Mouse (Mus musculus): ENCODE results near the gene Cacna1s.

Gene Cacna1s

DNA sequence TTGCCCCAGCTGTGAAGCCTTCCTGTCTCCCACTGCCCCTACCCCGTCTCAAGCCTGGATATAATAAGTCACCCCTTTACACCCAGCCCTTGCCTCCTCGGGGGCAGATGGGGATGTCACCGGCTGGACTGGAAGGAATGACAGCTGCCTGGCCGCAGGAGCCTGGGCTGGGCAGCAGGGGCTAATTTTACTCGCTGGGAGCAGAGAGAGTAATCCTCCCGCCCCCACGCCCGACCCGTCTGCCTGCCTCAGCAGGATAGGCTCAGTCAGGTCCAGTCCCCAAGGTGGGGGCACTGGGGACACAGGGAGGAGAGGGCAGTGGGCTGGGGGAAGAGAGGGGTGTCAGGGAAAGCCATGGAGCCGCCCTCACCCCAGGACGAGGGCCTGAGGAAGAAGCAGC is at the start of gene Cacna1s:
Gene Cacna1s, plus strand, starts transcription at position 204 of the 400 bp plus-strand sequence.
- no peak for DNase-seq (ENCODE audit: low spot score in 2 of 2)

DNA sequence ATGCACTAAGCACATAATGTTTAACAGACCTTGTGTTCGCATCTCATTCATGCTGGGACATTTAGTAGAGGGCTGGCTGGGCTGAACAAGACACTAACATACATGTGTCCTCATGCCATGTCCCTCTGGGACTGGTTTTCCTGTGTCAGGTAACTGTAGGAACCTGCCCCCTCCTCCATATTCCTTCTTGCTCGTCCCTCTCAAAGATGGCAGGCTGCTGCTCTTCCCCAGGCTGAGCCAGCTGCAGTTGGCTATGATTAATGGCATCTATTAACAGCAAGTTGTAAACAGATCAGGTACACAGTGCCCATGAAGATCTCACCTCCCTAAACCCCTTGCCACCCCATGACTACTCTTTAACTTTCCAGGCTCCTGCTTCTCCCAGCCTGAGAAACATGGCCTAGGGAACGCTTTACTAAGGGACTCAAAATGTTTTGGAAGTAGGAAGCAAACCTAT is 46.2 kb upstream of the Cacna1s start, which contains the start of gene Igfn1:
Gene Igfn1, minus strand, starts transcription at position 51 of the 457 bp plus-strand sequence.
- no peak for DNase-seq (ENCODE audit: low spot score in 2 of 2)

DNA sequence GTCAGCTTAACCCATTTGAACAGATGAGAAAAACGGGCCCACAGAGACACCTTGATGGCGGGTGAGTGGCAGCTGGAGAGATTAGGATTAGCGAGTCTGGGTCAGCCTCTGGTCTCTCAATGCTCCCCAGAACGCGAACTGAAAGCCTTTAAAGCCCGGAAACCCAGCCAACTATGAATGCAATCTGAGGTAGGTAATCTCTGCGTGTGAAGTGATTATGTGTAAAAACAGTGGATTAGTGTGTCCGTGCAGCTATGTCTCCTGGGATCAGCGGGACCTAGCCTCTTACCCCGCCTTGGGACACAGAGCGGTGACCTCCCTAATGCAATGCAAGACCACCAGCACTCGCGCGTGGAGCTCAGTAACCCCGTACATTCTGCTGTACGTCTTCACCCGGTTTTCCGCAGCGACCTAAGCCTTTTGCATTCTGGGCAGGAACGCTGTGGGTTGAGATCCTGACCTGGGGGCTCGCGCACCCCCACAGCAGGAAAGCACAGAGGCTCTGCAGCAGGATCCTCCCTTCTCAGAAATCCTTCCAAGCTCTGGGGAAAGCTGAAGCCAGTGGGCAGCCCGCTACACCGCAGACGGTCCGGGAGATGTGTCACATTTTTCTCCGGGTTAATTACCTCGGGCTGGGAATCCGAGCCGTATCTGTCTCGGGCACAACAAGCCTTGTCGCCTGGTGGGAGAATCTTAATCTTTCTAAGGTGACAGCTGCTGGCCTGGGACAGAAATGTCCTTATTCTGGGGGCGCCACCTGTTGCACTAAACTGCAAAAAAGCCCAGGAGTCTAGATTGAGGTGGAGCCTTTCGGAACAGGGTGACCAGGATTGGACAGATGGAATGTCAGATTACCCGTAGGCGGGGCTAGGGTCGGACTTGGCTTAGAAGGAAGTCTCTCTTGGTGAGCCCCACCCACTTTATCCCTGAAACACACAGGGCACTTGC is 45.1 kb upstream of the Cacna1s start, which contains the start of gene Tmem9:
Gene Tmem9, plus strand, starts transcription at position 940 of the 948 bp plus-strand sequence.
- peak; percentile 65 to 79 for DNase-seq (ENCODE audit: low spot score in 2 of 2)

DNA sequence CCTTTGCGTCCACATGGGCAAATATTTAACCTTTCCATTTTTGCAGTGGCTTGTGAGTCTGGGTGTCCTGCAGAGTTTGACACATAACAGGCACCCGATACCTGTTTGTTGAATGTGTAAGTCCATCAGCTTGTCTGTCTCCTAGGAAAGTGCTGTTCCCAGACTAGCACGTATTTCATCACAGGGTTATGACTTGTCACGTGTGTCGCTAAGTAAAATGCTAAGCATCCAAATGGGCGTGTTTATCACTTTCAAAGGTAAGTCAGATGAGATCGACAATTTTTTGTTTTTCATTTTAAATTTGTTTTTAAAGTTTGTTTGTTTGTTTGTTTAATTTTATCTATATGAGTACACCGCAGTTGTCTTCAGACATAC is 44.4 kb upstream of the Cacna1s start:
- DNase-seq (ENCODE audit: low spot score in 2 of 2) = no peak

DNA sequence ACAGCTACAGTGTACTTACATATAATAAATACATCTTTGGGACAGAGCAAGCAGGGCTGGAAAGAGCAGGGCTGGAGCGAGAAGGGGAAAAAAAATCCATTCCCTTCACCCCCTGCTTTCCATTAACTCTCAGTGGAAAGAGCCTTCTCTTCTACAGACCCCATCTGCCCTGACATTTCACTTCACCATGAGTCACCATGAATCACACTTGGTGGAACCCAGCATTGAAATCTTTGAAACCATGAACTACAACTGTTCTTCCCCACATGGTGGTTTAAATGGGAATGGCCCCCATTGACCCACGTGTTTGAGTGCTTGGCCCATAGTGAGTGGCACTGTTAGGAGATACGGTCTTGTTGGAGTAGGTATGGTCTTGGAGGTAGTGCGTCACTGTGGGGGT is 42.3 kb upstream of the Cacna1s start:
- DNase-seq (ENCODE audit: low spot score in 2 of 2) = no peak

DNA sequence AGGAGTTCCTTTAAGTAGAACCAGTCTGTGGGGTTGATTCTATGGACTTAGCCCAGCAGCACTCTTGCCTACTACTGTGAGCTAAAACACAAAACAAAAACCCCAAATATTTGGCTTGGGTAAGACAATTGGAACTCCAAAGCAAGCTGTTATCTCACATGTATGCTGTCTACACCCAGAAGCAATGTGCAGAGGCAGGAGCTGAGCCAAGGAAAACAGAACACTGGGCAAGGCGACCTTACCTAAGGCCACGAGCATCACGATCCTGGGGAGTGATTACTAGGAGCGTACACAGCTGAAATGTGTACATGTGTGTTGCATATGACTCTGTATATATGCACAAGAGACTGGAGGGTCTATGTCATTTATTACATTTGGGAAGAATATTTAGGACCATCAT is 39.0 kb upstream of the Cacna1s start:
- DNase-seq (ENCODE audit: low spot score in 2 of 2) = no peak

DNA sequence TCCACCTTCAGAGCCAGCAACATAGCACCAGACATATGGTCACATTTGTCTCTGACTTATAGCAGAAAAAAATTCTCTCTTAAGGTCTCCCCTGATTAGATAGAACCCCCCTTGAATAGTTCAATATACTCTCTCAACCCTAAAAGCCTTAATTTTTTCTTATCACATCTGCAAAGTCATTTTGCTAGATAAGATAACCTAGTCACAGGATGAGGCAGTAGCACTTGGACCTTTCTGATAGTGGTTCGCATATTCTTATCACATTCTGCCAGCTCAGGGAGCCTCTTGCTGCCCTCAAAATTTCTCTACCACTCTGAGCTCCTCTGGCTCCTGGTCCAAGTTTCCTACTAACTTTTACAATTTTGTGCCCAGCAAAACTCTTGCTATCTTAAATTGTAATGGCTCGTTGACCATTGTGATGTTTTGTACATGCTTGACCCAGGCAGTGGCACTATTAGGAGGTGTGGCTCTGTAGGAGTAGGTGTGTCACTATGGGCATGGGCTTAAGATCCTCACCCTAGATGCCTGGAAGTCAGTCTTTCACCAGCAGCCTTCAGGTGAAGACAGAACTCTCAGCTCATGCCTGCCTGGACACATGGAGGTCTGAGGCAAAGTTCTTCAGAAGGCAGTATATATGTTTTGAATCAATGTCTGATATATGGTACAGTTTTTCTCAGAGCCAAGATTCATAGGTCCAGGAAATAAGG is 37.6 kb upstream of the Cacna1s start:
- DNase-seq (ENCODE audit: low spot score in 2 of 2) = peak in 1 of 2 experiments; percentile 42

DNA sequence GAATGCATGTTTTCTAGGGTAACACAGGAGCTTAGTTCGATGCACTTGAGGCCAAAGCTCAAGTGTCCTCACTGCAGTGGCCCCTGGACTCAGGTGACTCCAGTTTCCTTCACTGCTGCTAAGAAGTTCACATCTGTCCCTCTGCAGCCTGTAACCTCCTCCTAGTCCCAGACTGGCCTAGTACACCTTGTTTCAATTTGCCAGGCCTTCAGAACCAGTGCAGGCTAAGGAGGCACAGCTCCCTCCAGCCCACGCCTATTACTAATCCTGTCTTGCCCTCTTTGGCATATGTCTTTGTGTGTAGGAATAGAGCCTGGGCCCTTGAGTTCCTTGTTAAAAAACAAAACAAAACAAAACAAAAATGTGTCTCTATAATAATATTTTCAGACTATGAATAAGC is 35.2 kb upstream of the Cacna1s start:
- DNase-seq (ENCODE audit: low spot score in 2 of 2) = peak in 1 of 2 experiments; percentile 32

DNA sequence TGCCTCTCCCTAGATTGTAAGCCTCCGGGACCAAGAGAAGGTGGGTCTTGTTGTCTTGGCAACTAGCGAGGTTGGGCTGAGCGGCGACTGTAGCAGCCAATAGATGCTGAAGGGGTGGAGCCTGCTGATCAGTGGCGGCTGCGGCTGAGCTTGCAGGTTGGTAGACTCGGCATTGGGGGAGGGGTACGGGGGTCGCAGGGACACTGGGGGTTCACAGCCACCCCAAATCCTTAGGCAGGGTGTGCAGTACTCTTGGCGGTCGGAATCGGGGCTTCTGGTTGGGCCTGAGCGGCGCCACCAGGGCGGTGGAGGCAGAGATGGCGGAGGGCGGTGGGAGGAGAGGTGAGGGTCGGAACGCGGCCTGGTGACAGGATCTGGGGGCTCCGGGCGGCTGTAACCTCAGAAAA is 34.6 kb upstream of the Cacna1s start:
- peak; percentile 82 to 92 for DNase-seq (ENCODE audit: low spot score in 2 of 2)

DNA sequence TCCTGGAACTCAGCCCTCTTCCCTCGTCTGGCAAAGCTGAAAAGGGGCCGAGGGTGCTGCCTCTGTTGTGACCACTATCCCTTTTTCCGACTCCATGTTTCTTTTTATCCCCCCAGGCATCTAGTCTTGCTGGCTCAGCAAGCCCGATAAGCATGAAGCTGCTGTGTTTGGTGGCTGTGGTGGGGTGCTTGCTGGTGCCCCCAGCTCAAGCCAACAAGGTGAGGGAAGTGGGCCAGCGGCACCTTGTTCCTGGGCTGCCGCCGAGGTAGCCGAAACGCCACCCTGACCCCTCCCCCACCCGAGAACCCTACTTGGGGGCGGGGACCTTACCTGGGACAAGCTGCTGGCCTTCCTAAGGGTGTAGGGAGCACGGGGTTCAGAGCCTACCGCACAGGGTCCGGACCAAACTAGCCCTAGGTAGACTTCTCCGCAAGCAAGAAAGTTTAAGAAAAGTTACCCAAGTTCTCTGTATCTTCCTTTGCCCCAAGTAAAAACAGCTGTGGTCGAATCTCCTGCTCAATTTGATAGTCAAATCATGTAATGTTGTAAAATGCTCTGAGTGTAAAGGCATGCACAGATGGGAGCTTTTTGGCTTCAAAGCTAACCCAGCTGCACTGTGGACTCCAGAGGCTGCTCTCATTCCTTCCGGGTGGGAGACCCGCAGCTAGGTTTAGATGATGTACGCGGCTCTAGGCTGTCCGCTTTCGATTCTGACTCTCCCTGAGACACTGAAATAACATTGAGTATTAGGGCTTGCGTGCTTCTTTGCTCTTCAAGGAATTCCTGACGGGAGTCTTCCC is 34.0 kb upstream of the Cacna1s start:
- DNase-seq (ENCODE audit: low spot score in 2 of 2) = peak; percentile 54 to 60

DNA sequence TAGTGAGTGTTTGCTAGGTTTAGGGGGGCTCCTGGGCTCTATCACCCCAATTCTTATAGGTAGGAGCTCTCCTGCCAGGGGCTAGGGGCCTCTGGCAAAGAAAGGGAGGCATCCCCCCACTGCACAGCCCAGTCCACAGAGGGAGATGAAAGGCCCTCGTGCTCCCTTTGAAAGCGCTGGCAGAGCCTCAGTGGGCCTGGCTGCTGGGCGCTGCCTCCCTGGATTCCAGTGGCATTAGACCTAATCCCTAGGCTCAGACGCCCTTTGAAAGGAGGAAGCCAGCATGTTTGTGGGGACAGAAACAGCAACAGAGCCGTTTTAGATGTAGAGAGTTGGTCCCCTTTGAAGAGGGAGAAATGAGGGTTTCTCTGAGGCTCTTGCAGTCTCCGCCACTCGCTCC is 22.3 kb upstream of the Cacna1s start:
- DNase-seq (ENCODE audit: low spot score in 2 of 2) = no peak

DNA sequence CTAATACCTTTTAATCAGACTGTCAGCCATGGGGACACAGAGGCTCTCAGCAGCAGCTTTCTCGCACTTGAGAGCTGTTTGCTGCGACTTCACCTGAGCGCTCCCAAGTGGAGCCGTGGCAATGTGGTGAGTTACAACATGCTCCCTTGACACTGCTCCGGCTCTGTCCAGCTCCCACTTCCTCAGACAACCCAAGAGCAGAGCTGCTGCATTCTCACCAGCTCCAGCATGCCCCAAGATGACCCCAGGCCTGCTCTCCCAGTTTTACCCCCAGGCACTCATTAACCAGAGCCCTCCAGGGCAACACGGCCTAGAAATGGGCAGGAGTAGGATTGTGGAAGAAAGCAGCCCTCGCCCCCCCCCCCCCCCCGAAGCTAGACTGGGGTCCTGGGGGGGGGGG is 20.9 kb upstream of the Cacna1s start:
- no peak for DNase-seq (ENCODE audit: low spot score in 2 of 2)

DNA sequence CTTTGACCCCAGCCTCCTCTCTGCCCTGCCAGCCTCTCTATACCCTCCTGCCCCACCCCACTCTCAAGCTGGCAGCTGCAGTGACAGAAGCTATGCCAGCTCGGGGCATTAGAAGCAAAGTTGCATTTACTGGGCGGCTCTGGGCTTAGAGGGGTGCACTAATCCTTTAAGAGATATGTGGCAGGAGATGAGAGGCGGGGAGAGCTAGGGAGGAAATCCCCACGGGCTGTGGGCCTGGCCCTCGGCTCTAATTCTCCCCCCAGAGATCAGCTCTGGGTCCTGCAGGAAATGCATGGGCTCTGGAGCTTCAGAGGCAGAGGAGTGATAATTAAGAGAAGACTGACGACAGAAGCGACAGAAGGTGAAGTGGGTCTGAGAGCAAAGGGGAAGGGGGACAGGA is 19.6 kb upstream of the Cacna1s start:
- DNase-seq (ENCODE audit: low spot score in 2 of 2) = no peak

DNA sequence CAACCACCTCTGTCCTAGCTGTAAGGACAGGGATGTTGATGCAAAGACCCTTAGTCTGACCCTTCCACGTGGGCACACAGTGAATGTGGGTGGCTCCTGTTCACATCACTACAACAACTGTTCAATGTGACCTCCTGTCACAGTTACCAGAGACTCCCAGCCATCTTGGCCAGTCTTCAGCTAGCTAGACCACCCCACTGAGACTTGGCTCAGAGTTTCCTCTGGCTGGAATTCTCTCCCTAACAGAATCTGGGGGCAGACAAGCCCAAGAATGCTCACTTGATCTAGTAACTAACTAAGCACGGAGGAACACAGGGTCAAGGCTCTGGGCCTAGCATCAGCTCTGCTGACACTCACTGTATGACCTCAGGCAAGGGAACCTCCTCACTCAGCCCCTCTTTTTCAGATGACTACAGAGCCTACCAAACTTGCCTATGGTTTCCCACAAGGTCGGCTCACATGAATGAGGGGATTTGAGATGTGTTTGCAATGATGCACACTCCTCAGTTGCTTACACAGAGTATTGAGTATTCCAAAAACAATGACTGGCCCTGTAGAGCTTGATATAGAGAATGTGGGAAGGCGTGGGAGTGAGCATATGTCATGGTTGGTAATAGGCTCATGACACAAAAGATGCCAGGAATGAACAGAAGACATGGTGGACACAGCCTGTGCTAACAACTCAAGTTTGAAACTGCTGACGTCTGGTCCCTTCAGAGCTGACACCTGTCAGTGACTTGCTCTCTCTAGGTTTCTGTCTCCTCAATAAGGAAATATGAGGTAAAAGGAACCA is 13.6 kb upstream of the Cacna1s start:
- no peak for DNase-seq (ENCODE audit: low spot score in 2 of 2)

DNA sequence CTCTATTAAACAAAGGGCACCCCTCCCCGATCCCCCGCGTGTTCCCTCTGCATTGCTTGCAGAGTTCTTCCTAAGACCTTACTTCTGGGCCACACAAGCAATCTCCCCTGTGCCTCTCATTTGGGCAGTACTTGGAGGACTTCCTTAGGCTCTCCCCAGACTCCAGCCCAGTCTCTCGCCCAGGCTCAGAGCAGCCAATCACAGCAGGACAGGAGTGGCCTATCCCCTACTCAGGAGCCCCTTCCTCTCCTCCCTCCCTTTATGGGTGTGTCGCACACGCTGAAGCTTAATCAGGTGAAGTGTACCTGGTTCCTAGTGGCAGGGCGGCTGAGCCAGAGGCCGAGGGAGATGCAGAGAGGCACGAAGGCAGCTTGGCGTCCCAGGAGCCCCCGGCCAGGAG is 12.1 kb upstream of the Cacna1s start:
- DNase-seq (ENCODE audit: low spot score in 2 of 2) = no peak

DNA sequence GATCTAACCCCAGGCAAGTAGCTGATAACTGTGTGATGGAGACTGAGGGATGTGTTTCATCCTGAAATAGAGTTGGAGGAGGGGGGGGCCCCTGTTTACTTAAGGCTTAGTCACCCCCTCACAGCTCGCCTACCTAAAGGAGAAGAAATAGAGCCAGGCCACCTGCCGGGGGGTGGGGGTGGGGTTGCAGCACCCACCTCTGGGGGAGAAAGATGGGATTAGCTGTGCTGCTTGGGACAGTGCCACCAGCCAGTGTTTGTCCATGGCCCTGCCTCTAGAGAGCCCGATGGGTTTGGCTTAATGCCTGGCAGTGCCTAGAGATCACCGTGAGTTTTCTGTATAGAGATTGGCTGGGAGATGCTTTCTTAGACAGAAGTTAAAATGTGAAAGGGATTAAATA is 11.7 kb upstream of the Cacna1s start:
- DNase-seq (ENCODE audit: low spot score in 2 of 2) = no peak

DNA sequence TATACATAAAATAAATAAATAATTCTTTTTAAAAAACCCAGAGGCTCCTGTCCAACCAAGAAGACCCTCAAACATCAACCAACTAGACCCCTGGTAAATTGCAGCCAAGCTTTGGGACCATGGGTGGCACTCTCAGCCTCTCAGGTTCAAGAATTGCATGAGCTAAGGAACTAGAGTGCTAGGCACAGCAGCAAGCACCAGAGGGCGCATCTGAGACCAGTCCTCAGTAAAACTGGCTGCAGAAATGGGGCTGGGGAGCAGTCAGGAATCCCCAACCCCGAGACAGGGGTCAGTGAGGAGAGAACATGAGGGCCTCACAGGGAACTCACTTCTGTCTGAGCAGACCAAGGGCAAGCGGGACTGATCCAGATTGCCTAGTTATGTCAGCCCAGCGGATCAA is 6.8 kb upstream of the Cacna1s start:
- peak; percentile 48 to 76 for DNase-seq (ENCODE audit: low spot score in 2 of 2)

DNA sequence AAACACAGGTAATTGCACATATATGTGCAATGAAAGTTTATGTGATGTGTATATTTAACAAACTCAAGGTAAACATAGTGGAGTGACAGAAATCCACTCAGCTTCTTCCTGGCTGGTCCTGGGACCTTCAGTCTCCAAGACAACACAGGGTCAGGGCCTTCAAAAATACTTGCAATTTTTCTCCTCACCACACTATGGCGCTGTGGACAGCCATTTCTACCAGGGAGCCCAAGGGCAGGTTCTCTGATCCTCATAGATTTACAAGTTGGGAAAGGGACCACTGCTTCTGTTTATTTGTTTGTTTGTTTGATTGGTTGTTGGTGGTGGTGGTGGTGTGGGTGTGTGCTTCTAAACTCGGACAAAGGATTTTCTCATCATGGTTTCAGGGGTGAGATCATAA is 5.1 kb upstream of the Cacna1s start:
- peak in 1 of 2 experiments; percentile 41 for DNase-seq (ENCODE audit: low spot score in 2 of 2)

DNA sequence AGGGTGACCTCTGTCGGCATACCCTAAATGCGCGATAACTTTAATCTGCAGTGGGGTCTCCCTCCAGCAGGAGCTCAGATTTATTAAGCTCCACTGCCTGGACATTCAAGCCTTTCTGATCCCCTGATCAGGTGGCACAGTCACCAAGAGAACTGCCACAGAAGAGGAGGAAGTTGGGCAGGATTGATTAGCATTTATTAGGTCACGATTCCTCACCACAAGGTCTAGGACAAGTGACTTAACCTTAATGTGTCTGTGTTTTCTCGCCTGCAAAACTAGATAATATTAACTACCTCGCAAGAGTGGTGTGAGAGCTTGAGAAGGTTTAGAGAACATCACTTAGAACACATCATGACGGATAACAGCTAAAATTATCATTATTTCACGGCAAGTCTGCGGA is 4.7 kb upstream of the Cacna1s start:
- no peak for DNase-seq (ENCODE audit: low spot score in 2 of 2)

DNA sequence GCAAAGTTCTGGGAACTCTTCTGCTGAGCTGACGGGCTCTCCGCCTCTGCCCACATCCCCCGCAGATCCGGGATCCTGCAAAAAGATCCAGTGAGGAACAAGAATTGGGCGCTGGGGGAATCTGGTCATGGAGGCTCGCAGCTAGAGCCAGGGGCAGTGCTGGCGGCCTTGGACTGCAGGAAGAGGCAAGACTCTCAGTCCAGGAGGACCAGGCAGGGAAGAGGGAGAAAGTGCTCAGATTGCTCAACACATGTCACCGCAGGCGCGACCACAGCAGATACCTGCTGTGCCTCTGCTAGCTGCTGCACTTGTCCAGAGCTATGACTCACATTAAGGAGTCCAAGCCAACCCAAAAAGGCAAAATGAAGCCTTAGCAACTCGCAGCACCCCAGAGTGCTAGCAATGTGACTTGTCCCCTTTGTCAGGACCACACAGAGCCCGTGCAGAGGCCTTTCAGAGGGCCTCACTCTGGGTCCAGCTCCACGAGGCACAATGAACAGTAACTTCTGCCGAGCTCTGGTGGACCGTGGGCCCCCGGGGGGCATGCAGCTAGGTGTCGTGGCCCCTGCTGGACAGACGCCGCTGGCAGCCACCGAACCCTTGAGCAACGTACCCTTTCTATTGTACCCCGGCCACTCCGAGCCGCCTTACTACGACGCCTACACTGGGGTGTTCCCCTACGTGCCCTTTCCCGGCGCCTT is 2.1 kb upstream of the Cacna1s start, which contains the start of gene Ascl5:
Gene Ascl5, plus strand, starts transcription at position 493 of the 701 bp plus-strand sequence.
- DNase-seq (ENCODE audit: low spot score in 2 of 2) = no peak
